Mouse (Mus musculus): ENCODE results near the gene Mamdc4.

Gene Mamdc4

GRCm38 (mm10) chr2:25574579-25575431 lies at the start of gene Mamdc4, which contains the start of gene Phpt1:
Gene Mamdc4 (minus strand): TSS chr2:25574845.
Gene Phpt1 (minus strand): TSS chr2:25575224.
- DNase-seq: peak; percentile 97

- peak; percentile 95 for DNase-seq
Observed at GRCm38 (mm10) chr2:25621229-25622200, 46.9 kb upstream of the Mamdc4 start, which contains the start of gene Tmem141. Gene Tmem141 (minus strand): TSS chr2:25622005.

GRCm38 (mm10) chr2:25620852-25621228 lies 46.2 kb upstream of the Mamdc4 start:
- no peak for DNase-seq

- DNase-seq: peak; percentile 11
Observed at GRCm38 (mm10) chr2:25620386-25620785, 45.7 kb upstream of the Mamdc4 start.

GRCm38 (mm10) chr2:25617578-25617977 lies 42.9 kb upstream of the Mamdc4 start, which contains the start of gene Ccdc183:
Gene Ccdc183 (minus strand): TSS chr2:25617678.
- DNase-seq: no peak

GRCm38 (mm10) chr2:25616398-25616797 lies 41.8 kb upstream of the Mamdc4 start:
- DNase-seq: peak; percentile 22

- DNase-seq: peak; percentile 69
Observed at GRCm38 (mm10) chr2:25608671-25609070, 34.0 kb upstream of the Mamdc4 start.

- peak; percentile 90 for DNase-seq
Observed at GRCm38 (mm10) chr2:25607761-25608622, 33.3 kb upstream of the Mamdc4 start, which contains the start of gene Rabl6. Gene Rabl6 (minus strand): TSS chr2:25608521.

- DNase-seq: peak; percentile 48
Observed at GRCm38 (mm10) chr2:25602526-25602925, 27.9 kb upstream of the Mamdc4 start.

GRCm38 (mm10) chr2:25600037-25600436 lies 25.4 kb upstream of the Mamdc4 start:
- DNase-seq: no peak

GRCm38 (mm10) chr2:25598749-25599148 lies 24.1 kb upstream of the Mamdc4 start:
- DNase-seq: no peak

GRCm38 (mm10) chr2:25596765-25597510 lies 22.3 kb upstream of the Mamdc4 start:
- no peak for DNase-seq

- DNase-seq: peak; percentile 45
Observed at GRCm38 (mm10) chr2:25591863-25592262, 17.2 kb upstream of the Mamdc4 start.

- peak; percentile 23 for DNase-seq
Observed at GRCm38 (mm10) chr2:25588227-25588907, 13.7 kb upstream of the Mamdc4 start.

- DNase-seq: no peak
Observed at GRCm38 (mm10) chr2:25587290-25587689, 12.6 kb upstream of the Mamdc4 start.

GRCm38 (mm10) chr2:25585601-25586000 lies 11.0 kb upstream of the Mamdc4 start:
- DNase-seq: no peak

GRCm38 (mm10) chr2:25584856-25585255 lies 10.2 kb upstream of the Mamdc4 start:
- peak; percentile 59 for DNase-seq

GRCm38 (mm10) chr2:25584152-25584551 lies 9.5 kb upstream of the Mamdc4 start:
- peak; percentile 68 for DNase-seq

- DNase-seq: peak; percentile 67
Observed at GRCm38 (mm10) chr2:25583571-25583970, 8.9 kb upstream of the Mamdc4 start.

GRCm38 (mm10) chr2:25583120-25583481 lies 8.5 kb upstream of the Mamdc4 start:
- peak; percentile 73 for DNase-seq

All from cerebellum, adult 9-11 months (tissue).